Mouse (Mus musculus): ENCODE measurements at regions not wholly inside any gene's neighbourhood (a gene's known extent, or its start where the extent isn't known, plus 50 kb on each side); places are given as distances from the start of the nearest gene placed in this dataset.

DNA sequence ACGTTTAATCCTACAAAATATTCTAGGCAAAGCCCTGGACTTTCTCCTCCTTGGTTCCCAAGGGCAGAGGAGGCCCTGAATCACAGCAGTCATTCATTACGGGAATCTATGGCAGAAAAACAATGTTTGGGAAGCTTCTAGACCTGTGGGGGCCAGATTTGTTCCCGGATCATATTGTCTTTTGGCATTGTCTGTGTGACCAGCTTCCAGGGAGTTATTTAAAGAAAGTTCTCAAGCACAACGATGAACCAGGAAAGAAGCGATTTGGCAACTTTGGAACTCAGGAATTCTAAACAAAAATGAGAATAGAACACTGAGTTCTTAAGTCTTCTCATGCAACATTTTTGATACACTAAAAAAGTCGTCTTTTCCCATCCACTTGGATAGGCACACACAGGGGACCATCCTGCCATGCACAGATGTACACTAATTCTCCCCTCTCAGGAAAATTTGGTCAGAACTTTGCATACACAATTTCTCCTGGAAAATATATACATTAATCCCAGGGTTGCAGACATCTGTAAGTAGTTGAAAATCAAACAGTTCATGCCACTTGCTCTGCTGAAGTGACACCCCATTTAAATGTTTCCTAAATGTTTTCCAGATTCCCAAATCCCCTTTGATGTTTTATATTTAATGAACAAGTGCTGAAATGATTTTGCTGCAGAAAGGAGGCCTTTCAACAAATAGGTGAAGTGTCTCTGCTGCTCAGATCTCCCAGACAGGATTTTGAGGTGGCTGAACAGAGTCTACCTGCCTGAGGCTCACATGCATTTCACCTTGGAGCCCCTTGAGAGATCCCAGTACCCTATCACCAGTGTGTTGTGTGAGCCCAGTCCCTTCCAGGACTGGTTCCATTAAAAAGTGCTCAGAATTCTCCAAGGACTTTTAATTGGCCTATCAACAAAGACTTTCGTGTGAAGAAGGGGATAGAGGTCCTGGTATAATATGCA, 548.9 kb upstream of the Nrp1 start:
- TF ChIP-seq CTCF (IDR thresholded peaks at IDR 0.05; ENCODE audit: extremely low read depth, insufficient read depth, insufficient read length, insufficient replicate concordance) (no peak), POLR2A (IDR thresholded peaks at IDR 0.05; ENCODE audit: low read depth, low read length) (no peak)
